Comparison of ENCODE assay signal across 8 mouse cellular contexts in the genomic region with DNA sequence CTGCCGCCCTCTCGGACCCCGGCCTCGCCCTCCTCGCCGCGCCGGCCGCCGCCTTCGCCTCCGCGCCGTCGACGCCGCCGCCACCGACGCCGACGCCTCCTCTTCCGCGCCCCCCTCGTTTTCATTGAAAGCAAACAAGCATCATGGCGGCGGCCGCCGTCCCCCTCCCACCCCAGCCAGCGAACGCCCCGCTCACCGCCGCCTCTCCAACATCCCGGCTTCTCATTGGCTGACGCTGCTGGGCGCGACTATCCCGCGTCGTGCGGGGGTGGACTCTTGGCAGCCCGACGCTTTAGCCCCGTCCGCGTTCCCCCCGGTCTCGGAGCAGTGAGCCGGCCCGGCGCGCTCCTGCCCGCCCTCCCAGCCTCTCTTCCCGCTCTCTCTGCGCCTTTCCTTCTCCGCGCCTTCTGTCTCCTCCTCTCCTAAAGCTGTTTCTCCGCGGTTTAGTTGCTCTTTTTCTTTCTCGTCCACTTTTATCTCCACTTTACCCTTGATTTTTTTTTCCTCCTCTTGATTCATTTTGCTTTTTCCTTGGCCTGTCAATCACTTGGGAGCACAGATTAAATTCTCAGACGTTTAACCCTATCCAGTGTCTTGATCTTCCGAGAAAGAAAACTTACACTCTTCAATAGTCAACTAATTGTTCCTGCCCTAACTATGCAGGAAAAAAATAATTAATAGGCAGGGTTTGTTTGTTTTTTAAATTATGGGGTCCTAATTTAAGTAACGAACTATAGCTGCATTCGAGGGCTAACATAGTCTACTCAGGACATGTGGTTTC. TPM values are rescaled to one million over a fixed set of nuclear protein-coding genes. Genes with fewer than 3 reads are reported as not detected.
DNase-seq lines count a peak whose midpoint lies in the region; ATAC-seq lines count a peak whose summit lies in the region.

Gene Cnot6, minus strand, starts transcription at position 169 of the 781 bp plus-strand sequence.

- no peaks in the 10 kb centered on the region for H3K27me3 ChIP-seq in heart, embryonic 13.5 days (replicated peaks)
- no peaks in the 10 kb centered on the region for H3K27me3 ChIP-seq in liver, embryonic 12.5 days (replicated peaks)
- no peaks in the 10 kb centered on the region for H3K27me3 ChIP-seq in stomach, embryonic 15.5 days (replicated peaks)

- peak; percentile 99 for DNase-seq in CD4-positive, CD25-positive, alpha-beta regulatory T cell, adult 2 months (ENCODE audit: low read depth, low spot score)
- DNase-seq in fat pad, adult 2 months (ENCODE audit: extremely low read depth, low read depth, low spot score): peak; percentile 46
- DNase-seq in kidney, postnatal 10 days: peak; percentile 98
- peak; percentile 95 to 98 for DNase-seq in natural killer cell, adult 2 months (ENCODE audit: low spot score in 2 of 2)

- peak within 1 kb of the TSS; percentile 86 for H3K4me3 ChIP-seq in brown adipose tissue, adult 24 weeks (ENCODE audit: insufficient read depth, low read depth, low read length)
- peak within 1 kb of the TSS; percentile 98 for H3K4me3 ChIP-seq in heart, embryonic 13.5 days
- H3K4me3 ChIP-seq in liver, embryonic 12.5 days: peak within 1 kb of the TSS; percentile 100
- peak within 1 kb of the TSS; percentile 93 for H3K4me3 ChIP-seq in stomach, embryonic 15.5 days (replicated peaks)

- H3K36me3 ChIP-seq in heart, embryonic 13.5 days: peaks cover 6% of the 10 kb centered on the region; the same call in 1 of the 2 replicates
- H3K36me3 ChIP-seq in liver, embryonic 12.5 days: peaks cover 23% of the 10 kb centered on the region
- H3K36me3 ChIP-seq in stomach, embryonic 15.5 days: no peaks in the 10 kb centered on the region

- peak within 1 kb of the TSS; percentile 46 for H3K27ac ChIP-seq in brown adipose tissue, adult 24 weeks (replicated peaks; ENCODE audit: low read depth, low read length)
- H3K27ac ChIP-seq in heart, embryonic 13.5 days (replicated peaks): peak within 1 kb of the TSS; percentile 95
- peak within 1 kb of the TSS; percentile 96 for H3K27ac ChIP-seq in liver, embryonic 12.5 days
- peak within 1 kb of the TSS; percentile 94 for H3K27ac ChIP-seq in stomach, embryonic 15.5 days

- H3K9me3 ChIP-seq in heart, embryonic 13.5 days: no peaks in the 10 kb centered on the region
- no peaks in the 10 kb centered on the region for H3K9me3 ChIP-seq in liver, embryonic 12.5 days (replicated peaks)
- no peaks in the 10 kb centered on the region for H3K9me3 ChIP-seq in stomach, embryonic 15.5 days

- H3K4me1 ChIP-seq in brown adipose tissue, adult 24 weeks (ENCODE audit: control insufficient read depth, insufficient read depth, insufficient read length, low read length): peaks cover 2% of the 10 kb centered on the region; the same call in 1 of the 2 replicates
- peaks cover 48% of the 10 kb centered on the region for H3K4me1 ChIP-seq in heart, embryonic 13.5 days
- H3K4me1 ChIP-seq in liver, embryonic 12.5 days: peaks cover 53% of the 10 kb centered on the region
- H3K4me1 ChIP-seq in stomach, embryonic 15.5 days: peaks cover 8% of the 10 kb centered on the region

- peak; percentile 95 for ATAC-seq in heart, embryonic 13.5 days (ENCODE audit: extremely low read depth, insufficient number of reproducible peaks, low FRiP score, low TSS enrichment)
- peak; percentile 92 for ATAC-seq in liver, embryonic 12.5 days
- ATAC-seq in stomach, embryonic 15.5 days (ENCODE audit: insufficient read depth, low FRiP score, low read depth): peak; percentile 96

- WGBS in heart, embryonic 13.5 days: 1% methylated on average over 55 of the region's 65 CpGs
- WGBS in liver, embryonic 12.5 days (ENCODE audit: insufficient replicate concordance): under 1% methylated on average over 65 of the region's 65 CpGs
- WGBS in stomach, embryonic 15.5 days: under 1% methylated on average over 62 of the region's 65 CpGs

- H3K4me2 ChIP-seq in heart, embryonic 13.5 days: peak within 1 kb of the TSS; percentile 84
- H3K4me2 ChIP-seq in liver, embryonic 12.5 days: peak within 1 kb of the TSS; percentile 85
- peak within 1 kb of the TSS; percentile 66 for H3K4me2 ChIP-seq in stomach, embryonic 15.5 days

- peak within 1 kb of the TSS; percentile 99 for H3K9ac ChIP-seq in heart, embryonic 13.5 days
- peak within 1 kb of the TSS; percentile 99 for H3K9ac ChIP-seq in liver, embryonic 12.5 days
- peak within 1 kb of the TSS; percentile 90 for H3K9ac ChIP-seq in stomach, embryonic 15.5 days

RNA-seq across cellular contexts. Expression of gene Cnot6, which starts in this region (rescaled TPM):
- 9.9 and 10.8 TPM in 2 replicates for polyA plus RNA-seq in brown adipose tissue, adult 24 weeks (2012; ENCODE audit: insufficient read depth, insufficient read length, missing spikeins)
- polyA plus RNA-seq in heart, embryonic 13.5 days (2015; fragmentation: Nextera tagmentation; extraction: Ambion mirVana): 36.8 and 38.2 TPM in 2 replicates
- 40.2 and 44.7 TPM in 2 replicates for polyA plus RNA-seq in liver, embryonic 12.5 days (2016; fragmentation: Nextera tagmentation; extraction: Ambion mirVana)
- polyA plus RNA-seq in stomach, embryonic 15.5 days (2015; fragmentation: Nextera tagmentation; extraction: Ambion mirVana): 47.6 and 49.2 TPM in 2 replicates

Comparison
In these comparisons a context has a peak if more than half of its experiments do, and no peak if none do; other contexts are left out.
1. Peak in every context shown above with its lines: DNase-seq, ATAC-seq, H3K4me3 ChIP-seq and H3K27ac ChIP-seq.
2. DNase-seq: peak in every context shown above with its lines; median percentile 99 in CD4-positive, CD25-positive, alpha-beta regulatory T cell, adult 2 months; 98 in kidney, postnatal 10 days; 96 in natural killer cell, adult 2 months; 46 in fat pad, adult 2 months.
3. H3K27ac ChIP-seq: peak in every context shown above with its lines; median percentile 96 in liver, embryonic 12.5 days; 95 in heart, embryonic 13.5 days; 94 in stomach, embryonic 15.5 days; 46 in brown adipose tissue, adult 24 weeks.